Mouse (Mus musculus) thymus, postnatal 10 days (tissue): Measurements from ENCODE around the gene Arl8a.

ENCODE experiments used
- DNase-seq, 2 experiments: peaks; one replicate each; pipeline ENCODE4 v3.0.0; 2021; ENCODE audit warnings: low spot score in 2 of 2

Arl8a gene

DNA sequence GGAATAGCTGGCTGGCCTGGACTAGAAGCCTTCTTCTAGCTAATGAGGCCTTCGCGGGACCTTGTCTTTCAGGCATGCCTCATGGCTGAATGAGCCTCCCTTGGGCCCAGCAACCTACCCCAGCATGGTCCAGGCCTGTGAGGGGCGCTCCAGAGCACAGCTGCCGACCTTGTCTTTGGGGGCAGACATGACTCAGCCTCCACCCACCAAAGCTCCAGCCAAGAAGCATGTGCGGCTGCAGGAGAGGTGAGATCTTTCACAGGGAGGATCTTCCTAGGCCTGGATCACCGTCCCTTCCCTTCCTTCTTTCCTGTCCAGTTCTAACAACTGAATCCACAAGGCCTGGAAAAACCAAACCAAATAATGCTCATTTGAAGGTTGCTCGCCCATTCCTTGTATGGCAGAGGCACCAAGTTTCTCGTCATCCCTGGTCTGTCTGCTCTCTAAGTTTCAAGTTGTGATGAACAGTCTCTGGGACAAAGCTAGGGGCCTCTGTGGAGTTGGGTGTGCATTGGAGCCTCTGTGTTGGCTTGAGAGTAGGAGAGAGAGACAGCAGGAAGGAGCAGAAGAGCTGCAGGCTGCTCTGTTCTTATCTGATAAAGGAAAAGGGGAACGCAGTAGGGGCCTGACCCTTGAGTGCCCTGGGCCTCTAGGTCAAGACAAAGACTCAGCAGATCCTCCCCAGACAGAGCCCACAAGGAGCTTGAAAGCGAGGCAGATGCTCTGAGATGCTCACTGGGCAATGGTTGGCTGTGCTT lies 12.8 kb upstream of the Arl8a start:
- peak; percentile 68 to 69 for DNase-seq

- DNase-seq: no peak
Observed at GRCm38 (mm10) chr1:135135111-135135787, 11.4 kb upstream of the Arl8a start.

GRCm38 (mm10) chr1:135136500-135136899 lies 10.1 kb upstream of the Arl8a start:
- peak; percentile 51 to 74 for DNase-seq

- DNase-seq: no peak
Observed at GRCm38 (mm10) chr1:135139906-135140305, 6.7 kb upstream of the Arl8a start.

DNA sequence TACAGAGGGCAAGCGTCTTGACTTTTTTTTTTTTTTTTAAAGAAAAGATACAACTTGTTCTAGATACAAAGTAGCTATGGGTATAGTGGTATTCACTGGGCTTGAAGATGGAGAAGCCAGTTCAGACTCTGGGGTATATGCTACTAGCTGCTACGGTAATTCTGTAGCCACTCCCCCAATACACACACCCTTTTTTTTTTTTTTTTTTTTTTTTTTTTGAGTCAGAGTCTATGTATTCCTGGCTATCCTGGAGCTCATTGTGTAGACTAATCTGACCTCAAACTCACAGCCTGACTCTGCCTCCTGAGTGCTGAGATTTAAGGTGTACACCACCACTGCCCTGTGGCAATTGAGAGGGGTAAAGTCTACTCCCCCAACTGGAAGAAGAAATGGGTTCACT lies 4.2 kb upstream of the Arl8a start:
- no peak for DNase-seq

GRCm38 (mm10) chr1:135143940-135144339 lies 2.7 kb upstream of the Arl8a start:
- DNase-seq: no peak

GRCm38 (mm10) chr1:135146946-135147701 lies 500 bp downstream of the Arl8a start:
- peak; percentile 44 to 50 for DNase-seq

GRCm38 (mm10) chr1:135147702-135148058 lies 1.1 kb downstream of the Arl8a start:
- DNase-seq: no peak

DNA sequence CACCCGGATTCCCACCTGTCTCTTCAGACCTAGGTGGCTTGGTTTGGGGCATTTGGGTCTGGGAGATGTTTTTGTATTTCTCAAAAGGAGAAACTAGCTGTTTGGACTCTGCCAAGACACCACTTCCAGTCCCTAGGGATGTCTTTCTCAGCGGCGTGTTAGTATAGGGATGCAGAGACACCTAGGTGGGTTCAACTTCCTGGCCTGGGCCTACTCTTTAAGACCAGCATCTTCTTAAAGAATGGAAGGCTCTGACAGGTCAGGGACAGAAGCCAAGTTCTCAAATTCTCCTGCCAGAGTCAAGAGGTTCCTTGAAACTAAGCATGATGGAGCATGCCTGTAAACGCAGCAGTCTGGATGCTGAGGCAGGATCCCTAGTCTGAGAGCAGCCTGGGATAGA lies 1.9 kb downstream of the Arl8a start:
- no peak for DNase-seq

GRCm38 (mm10) chr1:135148996-135149395 lies 2.4 kb downstream of the Arl8a start:
- DNase-seq: no peak

GRCm38 (mm10) chr1:135154011-135154410 lies 7.4 kb downstream of the Arl8a start:
- DNase-seq: no peak

DNA sequence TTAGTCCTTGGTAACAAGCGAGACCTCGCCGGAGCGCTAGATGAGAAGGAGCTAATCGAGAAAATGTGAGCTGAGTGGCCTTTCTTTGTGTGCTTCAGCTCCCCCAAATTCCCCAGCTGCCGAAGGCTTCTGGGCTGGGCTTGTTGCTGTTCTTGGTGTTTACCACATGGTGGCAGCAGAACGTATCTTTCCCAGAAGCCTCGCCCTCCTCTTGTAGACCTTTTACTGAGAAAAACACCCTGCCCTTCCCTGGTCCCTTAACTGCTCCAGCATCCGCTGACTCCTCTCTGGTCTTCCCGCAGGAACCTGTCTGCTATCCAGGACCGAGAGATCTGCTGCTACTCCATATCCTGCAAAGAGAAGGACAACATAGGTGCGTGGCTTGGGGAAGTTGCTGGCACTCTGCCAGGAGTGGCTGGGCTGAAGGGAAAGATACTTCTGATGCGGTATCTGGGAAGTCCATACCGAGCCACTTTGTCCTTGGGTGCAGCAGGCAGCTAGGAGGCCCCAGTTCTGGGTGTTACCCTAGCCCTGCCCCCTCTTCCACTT lies 7.9 kb downstream of the Arl8a start:
- DNase-seq: peak in 1 of 2 experiments; percentile 71

DNA sequence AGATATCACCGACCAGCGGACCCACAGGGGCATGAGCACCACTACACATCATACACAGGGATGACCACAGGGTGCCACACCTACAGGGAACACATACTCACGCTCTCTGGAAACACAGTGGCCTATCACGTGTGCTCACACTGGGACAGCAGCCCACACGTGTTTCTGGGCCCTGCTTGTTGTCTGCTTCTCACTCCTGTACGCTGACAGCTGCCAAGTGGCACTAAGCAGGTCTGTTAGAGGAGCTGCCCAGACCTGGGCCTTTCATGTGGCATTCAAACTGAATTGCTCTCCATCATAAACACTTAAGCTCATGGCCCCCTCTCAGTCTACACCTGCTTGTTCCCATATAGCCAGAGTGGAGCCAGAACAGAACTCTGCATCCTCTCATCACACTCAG lies 9.7 kb downstream of the Arl8a start:
- no peak for DNase-seq

DNA sequence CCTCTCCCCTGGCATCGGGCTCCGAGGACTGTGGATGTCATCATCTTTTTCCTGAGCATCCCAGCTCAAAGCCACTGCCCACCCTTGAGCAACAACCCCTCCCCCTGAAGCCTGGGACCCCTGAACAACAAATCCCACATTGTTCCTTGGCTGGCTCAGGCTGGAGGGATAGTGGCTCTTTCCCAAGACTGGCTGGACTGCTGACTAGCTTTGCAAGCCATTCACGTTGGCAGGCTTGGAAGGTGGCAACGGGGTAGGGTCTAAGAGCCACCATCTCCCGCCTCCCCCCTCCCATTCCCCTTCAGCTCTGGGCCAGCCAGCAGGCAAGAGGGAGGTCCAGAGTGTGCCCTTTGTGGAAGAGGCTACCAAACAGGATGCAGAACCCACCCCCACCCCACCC lies 12.0 kb downstream of the Arl8a start:
- DNase-seq: no peak

DNA sequence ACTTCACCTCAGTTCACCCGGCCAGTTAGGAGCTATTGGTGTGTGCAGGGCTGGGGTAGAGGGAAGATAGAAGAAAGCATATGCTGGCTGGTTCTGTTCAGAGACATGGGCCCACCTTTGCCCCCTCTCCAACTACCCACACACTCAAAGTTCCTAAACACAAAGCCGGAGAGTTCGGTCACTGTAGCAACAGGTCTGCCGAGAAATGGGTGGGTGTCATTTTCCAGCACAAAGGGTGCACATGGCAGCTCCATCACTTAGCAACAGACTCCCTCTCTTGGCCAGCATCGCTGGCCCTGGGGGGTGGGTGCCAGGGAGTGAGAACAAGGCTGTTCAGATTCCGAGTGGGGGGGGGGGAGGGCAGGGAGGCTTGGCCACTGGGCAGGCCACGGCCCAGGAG lies 12.4 kb downstream of the Arl8a start:
- no peak for DNase-seq

GRCm38 (mm10) chr1:135159556-135160123 lies 13.0 kb downstream of the Arl8a start:
- DNase-seq: no peak

DNA sequence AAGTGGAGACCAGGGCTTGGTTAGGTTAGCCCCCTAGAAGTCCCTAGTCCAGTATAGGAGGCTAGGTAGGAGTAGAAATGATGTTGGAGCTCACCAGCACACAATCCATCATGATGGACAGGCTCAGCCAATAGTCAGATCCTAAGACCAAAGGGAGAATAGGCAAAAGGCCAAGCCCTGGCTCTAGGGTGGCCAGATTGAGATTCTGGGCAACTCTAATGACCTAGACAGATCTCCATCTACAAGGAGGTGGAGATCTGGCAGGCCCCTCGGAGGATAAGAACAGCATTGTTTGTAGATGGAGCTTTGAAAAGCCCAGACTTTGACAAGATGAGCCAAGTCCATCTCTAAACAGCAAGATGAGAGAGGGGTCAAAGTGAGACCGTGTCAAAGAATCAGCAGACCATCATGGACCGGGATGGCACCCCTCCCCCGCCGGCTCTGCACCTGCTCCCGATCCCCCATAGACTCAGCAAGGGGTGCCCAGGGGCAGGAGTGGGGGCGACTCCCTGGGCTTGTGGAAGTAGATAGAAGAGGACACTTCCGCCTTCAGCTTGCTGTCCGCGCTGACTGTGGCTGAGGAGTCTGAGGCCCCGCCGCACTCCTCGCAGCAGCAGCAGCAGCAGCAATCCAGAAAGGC lies 13.9 kb downstream of the Arl8a start:
- DNase-seq: no peak

DNA sequence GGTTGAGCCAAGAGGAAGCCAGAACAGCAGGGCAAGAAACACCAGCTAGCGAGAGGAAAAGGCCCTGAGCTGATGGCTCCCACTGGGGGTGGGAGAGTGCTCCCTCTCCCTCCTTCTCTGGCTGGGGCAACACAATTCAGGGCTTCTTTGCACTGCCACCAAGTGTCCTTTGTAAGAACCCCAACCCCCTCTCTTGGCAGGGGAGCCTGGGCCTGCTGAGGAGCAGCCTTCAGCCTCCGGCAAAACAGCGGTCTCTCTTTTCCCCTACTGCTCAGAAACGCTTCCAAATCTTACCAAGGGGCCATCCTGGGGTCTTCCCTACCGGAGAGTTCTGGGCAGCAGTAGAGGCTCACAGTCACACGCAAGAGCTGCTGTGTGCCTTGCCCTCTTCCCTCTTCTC lies 16.1 kb downstream of the Arl8a start:
- DNase-seq: no peak

- no peak for DNase-seq
Observed at GRCm38 (mm10) chr1:135167435-135167834, 20.8 kb downstream of the Arl8a start, which contains the start of gene Gpr37l1. TSS of gene Gpr37l1 (minus strand) at chr1:135167681.

GRCm38 (mm10) chr1:135168453-135169200 lies 22.0 kb downstream of the Arl8a start:
- DNase-seq: no peak
